Mouse (Mus musculus) adrenal gland, postnatal 14 days (tissue): ENCODE measurements at regions not wholly inside any gene's neighbourhood (a gene's known extent, or its start where the extent isn't known, plus 50 kb on each side); places are given as distances from the start of the nearest gene placed in this dataset.

Experiments used
- DNase-seq: peaks from one replicate; pipeline ENCODE4 v3.0.0; 2021; ENCODE audit warnings: mixed read lengths

GRCm38 (mm10) chr6:52429204-52429552, 115.9 kb downstream of the Evx1 start:
- peak; percentile 28 for DNase-seq

GRCm38 (mm10) chr6:52433234-52433633, 119.9 kb downstream of the Evx1 start:
- no peak for DNase-seq

GRCm38 (mm10) chr6:52434771-52435170, 121.5 kb downstream of the Evx1 start:
- no peak for DNase-seq

- no peak for DNase-seq
These were observed 122.1 kb downstream of the Evx1 start for GRCm38 (mm10) chr6:52435358-52435757.

GRCm38 (mm10) chr6:52438366-52438765, 125.1 kb downstream of the Evx1 start:
- peak; percentile 57 for DNase-seq

GRCm38 (mm10) chr6:52439204-52439603, 125.9 kb downstream of the Evx1 start:
- no peak for DNase-seq

- no peak for DNase-seq
These were observed 126.9 kb downstream of the Evx1 start for GRCm38 (mm10) chr6:52440160-52440559.

- no peak for DNase-seq
These were observed 130.1 kb downstream of the Evx1 start for GRCm38 (mm10) chr6:52443112-52443984.

GRCm38 (mm10) chr6:52458828-52459227, 145.5 kb downstream of the Evx1 start:
- DNase-seq = no peak

- no peak for DNase-seq
These were observed 147.9 kb downstream of the Evx1 start for GRCm38 (mm10) chr6:52461186-52461585.

- no peak for DNase-seq
These were observed 150.1 kb downstream of the Evx1 start for GRCm38 (mm10) chr6:52463369-52463768.

GRCm38 (mm10) chr6:52464571-52464970, 151.3 kb downstream of the Evx1 start:
- no peak for DNase-seq

- DNase-seq = no peak
These were observed 152.7 kb downstream of the Evx1 start for GRCm38 (mm10) chr6:52465834-52466525.

- no peak for DNase-seq
These were observed 157.5 kb downstream of the Evx1 start for GRCm38 (mm10) chr6:52470831-52471230.

GRCm38 (mm10) chr6:52471384-52471957, 158.2 kb downstream of the Evx1 start:
- no peak for DNase-seq

GRCm38 (mm10) chr6:52472008-52472407, 158.7 kb downstream of the Evx1 start:
- DNase-seq = no peak

GRCm38 (mm10) chr6:52473042-52473589, 159.8 kb downstream of the Evx1 start:
- no peak for DNase-seq

GRCm38 (mm10) chr6:52473924-52474323, 160.6 kb downstream of the Evx1 start:
- no peak for DNase-seq

GRCm38 (mm10) chr6:52475676-52476075, 162.4 kb downstream of the Evx1 start:
- no peak for DNase-seq

- no peak for DNase-seq
These were observed 163.3 kb downstream of the Hibadh start for GRCm38 (mm10) chr6:52476907-52477306.

GRCm38 (mm10) chr6:52477380-52477779, 162.8 kb downstream of the Hibadh start:
- no peak for DNase-seq

- no peak for DNase-seq
These were observed 161.6 kb downstream of the Hibadh start for GRCm38 (mm10) chr6:52478624-52479023.

- peak; percentile 66 for DNase-seq
These were observed 161.0 kb downstream of the Hibadh start for GRCm38 (mm10) chr6:52479200-52479599.
